Mouse (Mus musculus) lung, adult 2 months (tissue): ENCODE data around the gene Agxt2.

ENCODE experiments used
- CTCF ChIP-seq: fragments of 200-500 bp; IDR thresholded peaks from 2 replicates; pipeline ENCODE4 v1.5.1; 2011; ENCODE audit warnings: mild to moderate bottlenecking, low read length, control low read depth; ENCODE audit not compliant: insufficient read depth
- POLR2A ChIP-seq: fragments of 200-500 bp; IDR thresholded peaks from 2 replicates; pipeline ENCODE4 v1.6.1; 2011; ENCODE audit warnings: low read depth, mild to moderate bottlenecking, control low read depth, low read length, borderline replicate concordance; ENCODE audit errors: extremely low read depth

DNA sequence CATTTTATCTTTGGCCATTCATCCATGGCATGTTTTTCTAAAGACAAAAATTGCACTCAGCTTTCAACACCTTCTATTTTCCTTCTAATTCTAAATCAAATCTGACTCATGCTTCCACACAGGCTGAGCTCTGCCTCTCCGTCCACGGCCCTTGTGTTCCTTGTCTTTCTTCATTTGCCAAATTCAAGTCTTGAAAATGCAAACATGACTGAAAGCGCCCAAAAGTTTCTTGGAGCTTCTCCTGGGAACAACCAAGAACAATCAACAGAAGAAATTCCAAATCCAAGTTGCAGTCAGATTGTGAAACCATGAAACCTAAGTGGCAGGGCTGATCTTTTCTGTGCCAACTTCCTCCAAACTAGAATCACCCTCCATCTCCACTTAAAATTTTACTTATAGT, 19.7 kb upstream of the Agxt2 start:
- no peak for TF ChIP-seq CTCF
- no peak for TF ChIP-seq POLR2A
